Mouse (Mus musculus): ENCODE measurements around the gene Dop1a. TPM values are rescaled to one million over a fixed set of nuclear protein-coding genes. Genes with fewer than 3 reads are reported as not detected.

The Dop1a gene
- total RNA-seq, 2 experiments from 2014 or later, result 29.5 to 37.7 TPM

DNA sequence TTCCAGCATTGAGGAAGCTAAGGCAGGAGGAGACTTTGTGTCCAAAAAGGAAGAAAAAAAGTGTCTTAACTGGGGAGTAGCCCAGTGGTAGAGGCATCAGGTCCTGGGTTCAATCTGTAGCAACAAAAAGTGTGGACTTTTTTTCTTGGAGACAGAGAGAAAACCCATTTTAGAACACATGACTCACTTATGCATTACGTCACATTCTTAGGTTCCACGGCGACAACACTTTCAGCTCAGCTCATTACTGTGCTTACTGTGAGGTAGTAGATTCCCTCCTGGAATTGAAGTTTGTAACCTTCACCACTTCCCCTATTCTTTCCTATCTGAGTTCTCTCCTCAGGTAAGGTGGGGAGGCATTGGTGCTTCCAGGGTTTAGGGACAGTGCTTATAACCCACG is 29.3 kb downstream of the Dop1a start:
- no peak for ATAC-seq (ENCODE audit: poor library complexity, severe bottlenecking)

DNA sequence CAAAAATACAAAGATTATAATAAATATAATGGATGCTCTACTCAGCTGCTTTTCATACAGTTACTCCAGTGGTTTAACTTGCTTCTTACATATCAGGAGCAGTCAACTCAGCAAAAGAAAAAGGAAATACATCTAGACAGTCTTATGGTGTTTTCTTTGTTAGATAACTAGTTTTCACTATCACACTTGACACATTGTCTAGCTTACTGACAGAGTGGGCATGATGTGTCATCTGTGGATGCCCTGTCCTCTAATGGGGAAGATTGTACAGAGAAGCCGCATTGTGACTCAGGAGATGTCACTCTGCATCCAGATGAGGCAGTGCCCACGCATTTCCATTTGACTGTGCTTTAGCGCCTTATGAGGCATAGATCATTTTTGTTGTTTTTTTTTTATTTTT is 32.1 kb downstream of the Dop1a start:
- no peak for ATAC-seq (ENCODE audit: poor library complexity, severe bottlenecking)

DNA sequence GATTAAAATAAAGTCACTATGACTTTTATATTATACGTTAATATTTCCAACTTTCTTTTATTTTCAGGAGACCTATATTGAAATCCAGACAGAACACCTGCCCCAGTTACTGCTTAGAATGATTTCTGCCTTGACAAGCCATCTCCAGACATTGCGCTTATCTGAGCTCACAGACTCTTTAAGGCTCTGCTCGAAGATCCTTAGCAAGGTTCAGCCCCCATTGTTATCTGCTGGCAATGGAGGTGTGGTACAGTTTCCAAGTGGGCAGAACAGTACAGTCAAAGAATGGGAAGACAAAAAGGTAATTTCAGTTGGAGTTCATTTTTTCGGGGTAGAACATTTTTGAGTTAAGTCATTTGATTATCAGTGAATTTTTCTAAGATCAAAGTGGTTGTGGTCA is 40.5 kb downstream of the Dop1a start:
- no peak for ATAC-seq (ENCODE audit: poor library complexity, severe bottlenecking)

DNA sequence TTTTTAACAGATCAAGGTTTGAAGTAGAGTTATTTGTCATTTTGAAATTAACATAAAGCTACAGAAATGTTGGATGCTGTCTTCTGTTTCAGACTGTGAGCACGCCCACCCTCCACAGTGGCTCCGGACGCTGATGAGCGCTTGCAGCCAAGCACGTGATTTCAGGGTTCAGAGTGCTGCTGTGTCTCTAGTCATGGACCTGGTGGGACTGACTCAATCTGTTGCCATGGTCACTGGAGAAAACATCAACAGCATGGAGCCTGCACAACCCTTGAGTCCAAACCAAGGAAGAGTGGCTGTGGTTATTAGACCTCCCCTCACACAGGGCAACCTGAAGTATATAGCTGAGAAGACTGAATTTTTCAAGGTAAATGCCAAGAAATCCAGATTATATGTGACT is 46.8 kb downstream of the Dop1a start:
- ATAC-seq (ENCODE audit: poor library complexity, severe bottlenecking), result no peak

DNA sequence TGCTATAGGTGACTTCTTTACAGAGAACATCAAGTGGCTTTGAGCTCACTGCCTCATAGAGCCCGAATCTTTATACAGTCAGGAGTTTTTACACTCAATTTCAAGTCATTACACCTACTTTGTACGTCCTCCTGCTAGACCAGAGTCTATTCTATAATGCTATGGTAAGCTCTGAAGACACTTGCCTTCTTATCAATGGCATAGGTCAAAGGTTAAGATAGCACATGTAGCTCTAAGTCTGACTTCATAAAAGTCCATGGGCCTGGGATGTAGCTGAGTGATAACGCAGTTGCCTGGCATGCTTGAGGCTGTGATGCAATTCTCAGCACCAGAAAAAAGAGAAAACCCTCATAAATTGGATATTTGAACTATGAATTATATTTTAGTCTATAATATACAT is 47.4 kb downstream of the Dop1a start:
- no peak for ATAC-seq (ENCODE audit: poor library complexity, severe bottlenecking)

DNA sequence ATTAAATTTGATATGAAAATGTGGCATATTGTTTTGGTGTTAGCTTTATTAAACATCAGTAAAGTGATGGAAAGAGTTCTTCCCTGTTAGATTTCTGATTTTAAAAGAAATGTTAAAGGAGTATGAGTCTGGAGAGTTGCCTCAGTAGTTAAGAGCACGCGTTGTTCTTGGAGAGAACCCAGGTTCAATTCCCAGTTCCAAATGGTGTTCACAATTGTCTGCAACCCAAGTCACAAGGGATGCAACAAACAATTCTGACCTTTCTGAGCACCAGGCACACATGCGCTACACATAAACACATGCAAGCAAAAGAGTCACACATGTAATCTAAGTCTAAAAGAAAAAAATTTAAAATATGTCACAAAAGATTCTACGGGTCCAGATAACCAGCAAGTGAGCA is 47.8 kb downstream of the Dop1a start:
- no peak for ATAC-seq (ENCODE audit: poor library complexity, severe bottlenecking)

DNA sequence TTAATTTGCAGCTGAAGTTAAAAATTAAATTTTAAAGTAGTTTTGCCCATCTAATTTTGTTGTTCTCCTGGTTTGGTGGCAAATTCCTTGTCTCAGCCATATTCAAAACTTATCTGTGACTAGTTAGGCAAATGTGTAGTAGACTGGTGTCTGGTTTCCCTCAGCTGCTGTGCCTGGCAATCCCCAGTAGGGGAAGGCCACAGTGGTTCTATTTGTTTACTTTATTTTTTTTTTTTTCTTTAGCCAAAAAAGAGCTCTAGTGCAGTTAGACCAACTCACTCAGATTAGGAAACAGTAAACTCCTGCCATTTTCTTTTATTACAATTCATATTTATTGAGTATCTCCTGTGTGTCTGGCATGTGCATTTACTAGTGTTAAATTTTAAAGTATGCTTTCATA is 55.4 kb downstream of the Dop1a start:
- ATAC-seq (ENCODE audit: poor library complexity, severe bottlenecking), result no peak

DNA sequence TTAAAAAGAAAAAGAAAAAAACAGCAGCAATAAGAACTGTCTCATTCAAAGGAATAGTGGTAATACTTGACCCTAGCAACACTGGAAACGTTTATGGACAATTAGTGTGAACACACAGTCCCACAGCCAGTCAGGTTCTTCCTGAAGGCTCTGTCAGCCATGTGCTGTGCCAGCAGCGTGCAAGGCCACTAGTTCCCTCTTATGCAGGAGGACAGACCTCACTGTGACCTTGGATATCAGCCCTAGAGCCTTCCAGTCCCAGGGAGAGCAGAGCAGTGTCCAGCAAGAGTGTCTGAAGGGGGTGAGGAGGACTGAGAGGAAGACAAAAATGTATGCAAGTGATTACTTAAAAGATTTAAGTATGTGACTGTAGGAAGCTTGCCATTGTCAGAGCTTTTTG is 58.6 kb downstream of the Dop1a start:
- no peak for ATAC-seq (ENCODE audit: poor library complexity, severe bottlenecking)

DNA sequence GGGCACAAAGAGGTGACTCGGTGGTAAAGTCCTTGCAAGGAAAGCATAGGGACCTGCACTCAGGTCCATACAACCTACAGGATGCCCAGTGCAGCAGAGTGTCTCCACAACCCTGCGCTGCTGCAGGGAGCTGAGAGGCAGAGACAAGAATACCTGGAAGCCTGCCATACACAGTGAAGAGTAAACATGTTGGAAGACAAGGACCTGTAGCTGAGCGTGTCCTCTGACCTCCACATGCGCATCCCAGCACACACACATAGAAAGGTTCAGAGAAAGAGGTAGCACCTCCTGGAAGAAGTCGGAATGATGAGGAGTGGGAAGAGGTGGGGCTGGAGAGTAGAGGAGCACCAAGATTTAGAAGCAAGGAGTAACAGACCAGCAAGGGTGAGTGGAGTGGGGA is 67.1 kb downstream of the Dop1a start:
- ATAC-seq (ENCODE audit: poor library complexity, severe bottlenecking), result no peak

DNA sequence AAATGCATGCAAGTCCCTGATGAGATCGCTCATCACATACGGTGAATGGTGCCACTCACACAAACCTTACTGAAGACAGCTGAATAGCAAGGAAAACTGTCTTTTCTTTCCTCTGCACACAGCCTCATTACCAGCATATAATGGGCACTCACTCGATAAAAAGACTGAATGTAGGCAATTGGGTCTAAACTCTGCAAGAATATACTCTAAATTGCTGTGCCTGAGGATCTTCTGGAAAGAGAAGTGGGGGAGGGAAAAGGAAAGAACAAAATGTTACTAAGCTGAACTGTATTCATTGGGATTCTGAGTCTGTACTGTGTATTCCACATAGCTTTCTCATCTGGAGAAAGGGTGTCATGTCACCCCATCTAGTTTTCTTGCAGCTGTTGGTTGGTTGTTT is 76.5 kb downstream of the Dop1a start:
- no peak for ATAC-seq (ENCODE audit: poor library complexity, severe bottlenecking)

DNA sequence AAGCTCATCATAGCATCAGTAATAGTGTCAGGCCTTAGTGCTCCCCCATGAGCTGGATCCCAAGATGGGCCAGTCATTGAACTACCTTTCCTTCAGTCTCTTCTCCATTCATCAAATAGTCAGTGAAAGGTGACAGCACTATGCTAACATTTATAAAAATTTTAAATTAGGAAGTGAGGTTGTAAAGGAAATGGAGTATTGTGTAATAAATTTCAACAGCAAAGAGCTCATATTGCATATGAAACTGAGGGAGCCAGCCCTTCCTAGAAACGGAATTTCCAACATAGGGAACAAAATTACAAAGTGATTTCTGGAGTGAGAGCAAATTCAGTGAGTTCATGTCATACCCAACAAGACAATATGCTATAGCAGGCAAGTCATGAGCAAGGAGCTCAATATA is 77.6 kb downstream of the Dop1a start:
- peak; percentile 94 for ATAC-seq (ENCODE audit: poor library complexity, severe bottlenecking)

DNA sequence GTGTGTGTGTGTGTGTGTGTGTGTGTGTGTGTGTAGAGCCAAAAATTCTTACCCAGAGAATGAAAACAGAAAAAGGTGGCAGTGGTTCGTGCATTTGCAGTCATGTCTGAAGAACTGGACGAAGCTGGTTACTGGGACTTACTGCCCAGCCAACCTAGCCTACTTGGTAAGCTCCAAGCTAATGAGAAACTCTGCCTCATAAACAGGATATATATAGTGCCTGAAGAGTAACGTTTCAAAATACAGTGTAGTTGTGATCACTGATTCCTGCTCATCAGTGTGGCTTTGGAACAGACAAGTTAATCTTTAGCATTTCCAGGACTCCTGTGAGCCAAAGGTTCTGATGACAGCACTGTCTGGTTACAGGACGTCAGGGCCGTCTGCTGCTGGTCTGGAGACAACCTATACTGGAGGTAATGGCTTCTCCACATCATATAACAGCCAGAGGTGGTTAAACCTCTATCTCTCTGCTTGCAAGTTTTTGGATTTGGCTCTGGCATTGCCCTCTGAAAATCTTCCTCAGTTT is 82.7 kb downstream of the Dop1a start:
- ATAC-seq (ENCODE audit: poor library complexity, severe bottlenecking), result no peak

DNA sequence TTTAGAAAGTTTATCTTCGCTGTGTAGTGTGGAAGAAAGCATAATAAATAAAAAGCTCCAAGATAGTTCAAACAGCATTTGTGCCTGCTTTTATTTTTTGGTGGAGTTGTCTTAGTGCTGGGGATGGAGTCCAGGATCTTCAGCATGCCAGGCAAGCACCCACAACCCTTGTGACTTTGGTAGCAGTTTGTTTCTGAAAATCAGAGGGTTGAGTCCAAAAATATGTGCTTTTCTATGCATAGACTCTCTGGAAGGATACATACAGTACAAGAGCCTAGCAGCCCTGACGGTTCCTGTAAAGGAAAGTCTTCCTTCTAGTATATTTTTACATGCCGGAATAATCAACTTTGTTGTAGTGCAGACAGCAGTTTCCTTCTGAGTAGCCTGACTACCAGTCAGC is 83.8 kb downstream of the Dop1a start:
- no peak for ATAC-seq (ENCODE audit: poor library complexity, severe bottlenecking)

DNA sequence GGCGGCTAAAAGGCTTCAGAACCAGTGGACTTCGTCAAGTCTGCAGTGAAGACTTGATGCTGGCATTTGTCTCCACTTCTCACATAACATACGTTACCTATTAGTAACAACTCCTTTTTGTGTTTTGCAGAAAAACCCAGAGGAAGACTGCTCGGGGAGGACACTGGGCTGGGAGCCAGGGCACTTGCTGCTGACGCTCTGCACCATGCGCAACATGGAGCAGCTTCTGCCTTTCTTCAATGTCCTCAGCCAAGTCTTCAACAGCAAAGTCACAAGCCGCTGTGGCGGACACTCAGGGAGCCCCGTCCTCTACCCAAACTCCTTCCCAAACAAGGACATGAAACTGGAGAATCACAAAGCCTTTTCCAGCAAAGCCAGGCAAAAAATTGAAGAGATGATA is 86.9 kb downstream of the Dop1a start:
- no peak for ATAC-seq (ENCODE audit: poor library complexity, severe bottlenecking)

DNA sequence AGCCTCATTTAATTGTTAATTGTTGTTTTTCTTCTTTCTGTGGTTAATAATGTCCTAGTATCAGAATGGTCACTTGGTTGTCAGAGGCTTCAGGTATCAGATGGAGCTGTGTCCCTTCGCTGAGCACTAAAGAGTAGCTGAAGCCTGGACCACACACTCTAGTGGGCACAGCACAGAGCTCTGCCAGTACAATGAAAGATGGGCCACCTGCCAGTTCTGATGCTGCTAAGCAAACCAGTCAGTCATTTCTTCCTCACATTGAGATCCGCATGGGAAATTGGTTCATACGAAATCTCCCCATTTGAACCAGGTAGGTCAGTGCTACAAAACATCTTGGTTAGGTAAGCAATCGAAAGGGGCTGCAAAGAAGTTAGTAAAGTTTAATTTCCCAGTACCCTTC is 87.7 kb downstream of the Dop1a start:
- ATAC-seq (ENCODE audit: poor library complexity, severe bottlenecking), result no peak

DNA sequence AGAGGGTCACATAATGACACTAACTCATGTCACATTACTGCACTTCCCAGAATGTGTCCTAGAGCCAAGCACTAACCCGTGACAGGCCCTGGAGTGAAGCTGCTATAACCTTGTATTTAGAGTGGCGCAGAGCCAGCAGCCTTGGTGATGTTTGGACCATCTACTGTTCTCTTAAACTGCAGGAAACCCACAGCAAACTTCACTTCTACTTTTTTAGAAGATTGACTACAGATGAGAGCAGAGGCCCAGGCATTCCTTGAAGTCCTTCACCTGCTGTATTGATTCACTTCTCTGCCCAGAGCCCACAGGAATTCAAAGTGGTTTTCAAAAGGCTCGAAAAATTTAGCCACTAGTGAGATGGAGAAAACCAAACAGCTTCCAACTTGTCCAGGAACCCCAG is 93.6 kb downstream of the Dop1a start:
- ATAC-seq (ENCODE audit: poor library complexity, severe bottlenecking), result no peak

DNA sequence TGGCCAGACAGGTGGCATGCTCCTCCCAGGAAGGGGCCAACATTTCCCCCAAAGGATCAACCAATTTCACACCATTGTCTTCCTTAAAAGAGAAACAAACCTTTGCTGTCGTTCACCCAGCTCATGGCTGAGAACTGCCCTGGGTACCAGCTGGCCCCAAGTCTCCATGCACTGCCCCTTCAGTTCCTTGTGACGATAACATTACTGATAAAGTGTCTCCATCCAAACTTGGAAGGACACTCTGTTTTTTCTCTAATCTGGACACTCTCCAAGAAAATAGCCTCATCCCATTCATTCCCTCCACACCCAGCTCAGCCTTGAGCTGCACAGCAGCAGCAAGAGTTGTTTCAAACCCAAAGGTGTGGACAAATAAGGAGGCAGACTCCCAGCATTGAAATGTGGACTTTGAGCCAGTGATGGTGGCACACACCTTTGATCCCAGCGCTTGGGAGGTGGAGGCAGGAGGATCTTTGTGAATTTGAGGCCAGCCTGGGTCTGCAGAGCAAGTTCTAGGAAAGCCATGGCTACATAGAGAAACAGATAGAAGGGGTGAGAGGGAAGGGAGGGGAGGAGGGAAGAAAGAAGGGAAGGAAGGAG is 102.5 kb downstream of the Dop1a start:
- ATAC-seq (ENCODE audit: poor library complexity, severe bottlenecking), result no peak

DNA sequence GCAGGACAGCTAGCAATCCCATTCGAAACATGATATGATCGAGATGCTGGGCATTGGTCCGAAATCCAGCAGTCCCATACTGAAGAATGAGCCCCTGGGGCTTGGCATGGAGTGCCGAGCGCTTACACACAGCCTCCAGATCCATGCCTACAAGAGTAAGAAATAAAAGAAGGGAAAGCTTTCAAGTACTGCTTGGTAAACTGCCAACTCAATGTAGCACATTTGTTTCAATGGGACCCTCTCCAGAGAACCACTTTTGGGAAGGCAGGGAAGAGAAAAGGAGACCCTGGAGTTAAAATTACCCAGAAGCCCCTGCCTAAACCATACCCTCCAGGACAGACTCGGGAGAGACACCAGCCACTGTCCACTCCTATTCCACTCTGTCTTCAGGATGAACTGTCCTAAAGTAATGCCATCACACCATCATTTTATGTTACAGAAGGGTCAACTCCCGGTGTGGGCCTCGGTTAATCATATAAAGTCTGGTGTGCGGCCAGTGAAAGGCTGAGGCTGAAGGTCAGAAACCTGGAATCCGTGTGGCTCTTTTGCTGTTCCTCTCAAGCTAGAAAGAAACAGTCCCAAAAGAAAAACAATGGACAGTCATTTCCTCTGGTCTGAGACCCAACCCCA is 103.4 kb downstream of the Dop1a start:
- ATAC-seq (ENCODE audit: poor library complexity, severe bottlenecking), result no peak

DNA sequence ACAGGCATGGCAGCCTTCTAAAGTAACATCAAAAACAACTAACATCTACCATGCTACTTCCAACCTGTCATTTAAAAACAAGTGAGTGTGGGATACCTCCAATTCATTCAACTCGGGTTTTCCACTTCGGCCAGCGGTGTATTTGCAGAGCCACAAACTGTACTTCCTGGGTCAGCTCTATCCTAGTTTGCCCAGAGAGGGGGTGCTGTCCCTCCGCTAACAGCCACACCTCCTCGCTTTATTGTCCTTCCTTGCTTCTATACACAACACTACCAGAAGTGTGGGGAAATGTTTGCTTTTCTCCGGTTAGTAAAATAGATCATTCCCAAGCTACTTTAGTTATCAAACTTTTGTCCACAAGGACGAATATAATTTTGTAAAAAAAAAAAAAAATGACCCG is 104.0 kb downstream of the Dop1a start:
- ATAC-seq (ENCODE audit: poor library complexity, severe bottlenecking), result no peak

DNA sequence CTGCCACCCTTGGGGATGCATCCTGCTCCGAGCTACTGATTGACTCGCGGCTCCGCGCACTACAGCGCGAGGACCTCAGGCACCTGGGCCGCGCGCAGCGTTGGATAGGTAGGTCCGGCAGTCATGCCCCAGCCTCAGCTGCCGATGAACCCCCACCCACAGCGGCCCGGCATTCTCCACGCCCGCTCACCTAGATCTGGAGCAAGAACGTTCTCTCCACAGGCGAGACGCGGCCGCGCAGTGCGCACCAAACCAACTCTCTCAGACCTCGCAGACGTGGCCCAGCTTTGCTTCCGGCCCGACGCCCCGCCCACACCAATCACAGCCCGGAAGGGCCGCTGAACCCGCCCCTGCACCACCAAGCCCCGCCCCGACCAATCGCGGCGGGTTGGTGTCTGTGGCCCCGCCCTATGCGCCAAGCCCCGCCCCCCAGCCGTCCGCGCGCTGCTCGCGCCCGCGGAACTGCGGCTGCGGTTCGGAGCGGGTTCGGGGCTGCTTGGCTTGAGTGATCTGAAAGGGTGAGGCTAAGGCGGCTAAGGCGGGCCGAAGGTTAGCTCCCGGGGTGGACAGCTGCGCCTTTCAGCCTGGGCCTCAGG is 104.7 kb downstream of the Dop1a start, which contains the start of the genes Pgm3 and Rwdd2a:
Gene Pgm3 (minus strand): TSS at position 303 of the 596 bp plus-strand sequence.
Gene Rwdd2a (plus strand): TSS at position 452 of the 596 bp plus-strand sequence.
- ATAC-seq (ENCODE audit: poor library complexity, severe bottlenecking), result peak; percentile 90

DNA sequence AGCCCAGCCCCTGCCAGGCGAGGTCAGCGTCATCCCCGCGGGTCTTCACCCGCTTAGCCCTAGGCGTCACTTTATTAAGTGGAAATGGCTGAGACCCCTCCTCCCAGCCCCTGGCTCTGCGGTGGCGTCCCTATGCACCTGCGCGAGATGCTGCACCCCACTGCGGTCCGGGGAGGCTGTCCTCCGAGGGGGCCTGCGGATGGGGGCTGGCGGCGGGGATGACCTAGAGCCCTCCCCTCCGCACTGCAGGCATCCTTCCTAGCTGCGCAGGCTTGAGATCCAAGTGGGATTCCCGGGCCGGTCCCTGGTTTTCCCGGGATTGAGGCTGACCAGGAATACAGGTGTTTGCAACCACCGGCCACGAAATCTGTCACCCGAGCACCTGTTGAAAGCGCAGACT is 105.2 kb downstream of the Dop1a start:
- ATAC-seq (ENCODE audit: poor library complexity, severe bottlenecking), result peak; percentile 24

DNA sequence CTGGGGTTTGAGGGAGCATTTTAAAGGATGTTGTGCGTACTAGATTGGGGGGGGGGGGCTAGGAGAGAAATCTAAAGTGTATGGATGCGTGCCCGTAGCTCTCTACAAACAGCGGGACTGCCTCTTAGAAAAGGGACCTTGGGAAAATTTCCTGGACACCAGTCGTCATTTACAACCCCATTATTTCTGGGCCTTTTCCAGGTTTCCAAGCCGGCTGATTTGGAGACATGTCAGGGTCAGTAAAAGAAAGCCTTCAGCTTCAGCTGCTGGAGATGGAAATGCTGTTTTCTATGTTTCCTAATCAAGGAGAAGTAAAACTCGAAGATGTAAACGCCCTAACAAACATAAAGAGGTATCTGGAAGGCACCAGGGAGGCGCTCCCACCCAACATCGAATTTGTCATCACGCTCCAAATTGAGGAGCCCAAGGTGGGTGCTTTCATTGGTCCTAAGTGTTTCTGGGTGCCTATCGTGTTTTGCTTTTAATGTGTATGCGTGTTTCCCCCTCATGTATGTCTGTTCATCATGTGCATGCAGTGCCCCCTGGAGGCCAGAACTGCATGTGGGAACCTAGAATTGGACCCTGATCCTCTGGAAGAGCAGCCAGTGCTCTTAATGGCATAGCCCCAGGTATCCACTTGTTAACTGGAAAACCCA is 105.8 kb downstream of the Dop1a start:
- peak; percentile 69 for ATAC-seq (ENCODE audit: poor library complexity, severe bottlenecking)

Data from megakaryocyte, adult 5-6 weeks (primary cell).